Mouse (Mus musculus) limb, embryonic 14.5 days (tissue): ENCODE measurements around the gene Nr2e3. TPM values are rescaled to one million over a fixed set of nuclear protein-coding genes. Genes with fewer than 3 reads are reported as not detected.

Experiments
- ATAC-seq: fragments of 200-750 bp; cut with Nextera tagmentation; 2 replicates; pipeline ENCODE4 v1.8.0; 2017; ENCODE audit warnings: low read depth, moderate number of reproducible peaks, moderate TSS enrichment; ENCODE audit not compliant: low FRiP score
- DNase-seq: peaks from one replicate; pipeline ENCODE4 v3.0.0-alpha.2; 2015; ENCODE audit warnings: low spot score
- H3K27ac ChIP-seq: fragments of 300-500 bp; sonication (generic); replicated peaks from 2 replicates; pipeline ENCODE4 v1.5.1; 2014; ENCODE audit warnings: low read depth, mild to moderate bottlenecking, low read length, moderate library complexity, mixed read lengths
- H3K27me3 ChIP-seq: fragments of 300-500 bp; sonication (generic); 2 replicates; pipeline ENCODE4 v1.6.1; 2014; ENCODE audit warnings: low read length, mixed read lengths; ENCODE audit not compliant: control insufficient read depth, insufficient read depth
- H3K36me3 ChIP-seq: fragments of 300-500 bp; sonication (generic); 2 replicates; pipeline ENCODE4 v1.6.1; 2014; ENCODE audit warnings: mild to moderate bottlenecking, low read length, moderate library complexity, mixed read lengths; ENCODE audit not compliant: control insufficient read depth, insufficient read depth
- H3K4me1 ChIP-seq: fragments of 300-500 bp; sonication (generic); 2 replicates; pipeline ENCODE4 v1.6.1; 2014; ENCODE audit warnings: antibody characterized with exemption, low read length, mixed read lengths; ENCODE audit not compliant: control insufficient read depth, insufficient read depth
- H3K4me2 ChIP-seq: fragments of 300-500 bp; sonication (generic); replicated peaks from 2 replicates; pipeline ENCODE4 v1.6.1; 2014; ENCODE audit warnings: low read depth, mild to moderate bottlenecking, low read length, moderate library complexity; ENCODE audit not compliant: severe bottlenecking
- H3K4me3 ChIP-seq: fragments of 300-500 bp; sonication (generic); replicated peaks from 2 replicates; pipeline ENCODE4 v1.5.1; 2014; ENCODE audit warnings: low read length
- H3K9ac ChIP-seq: fragments of 300-500 bp; sonication (generic); 2 replicates; pipeline ENCODE4 v1.6.1; 2014; ENCODE audit warnings: mild to moderate bottlenecking, low read depth, low read length, moderate library complexity; ENCODE audit not compliant: severe bottlenecking
- H3K9me3 ChIP-seq: fragments of 300-500 bp; sonication (generic); 2 replicates; pipeline ENCODE4 v1.6.1; 2016; ENCODE audit warnings: low read length; ENCODE audit not compliant: control insufficient read depth
- POLR2A ChIP-seq: fragments of 200-500 bp; IDR thresholded peaks from 2 replicates; pipeline ENCODE4 v1.8.0; 2012; ENCODE audit warnings: inconsistent platforms, mild to moderate bottlenecking, moderate library complexity, borderline replicate concordance; ENCODE audit not compliant: insufficient read depth, insufficient read length; ENCODE audit errors: extremely low read depth
- WGBS: fragments of 180-500 bp; shearing (Covaris S2); extraction: QIAGEN DNeasy Blood & Tissue Kit; methylation state at CpG from one replicate; pipeline ENCODE4 v1.1.7; 2014; 5-methylcytosine and 5-hydroxymethylcytosine counted together
- polyA plus RNA-seq, 2 experiments: library from polyadenylated mRNA; depleted of rRNA in 1 of 2; stranded (reverse) in 1 of 2; unstranded in 1 of 2; fragments of >200 nt; fragmentation: Nextera tagmentation in 1 of 2; extraction: Ambion mirVana in 1 of 2; gene quantifications; 2 replicates each; pipeline versions ENCODE4 v1.2.1 to v1.2.3; 2012 to 2014

Nr2e3 gene
- polyA plus RNA-seq, 2 experiments: 2.1 to 2.3 TPM

DNA sequence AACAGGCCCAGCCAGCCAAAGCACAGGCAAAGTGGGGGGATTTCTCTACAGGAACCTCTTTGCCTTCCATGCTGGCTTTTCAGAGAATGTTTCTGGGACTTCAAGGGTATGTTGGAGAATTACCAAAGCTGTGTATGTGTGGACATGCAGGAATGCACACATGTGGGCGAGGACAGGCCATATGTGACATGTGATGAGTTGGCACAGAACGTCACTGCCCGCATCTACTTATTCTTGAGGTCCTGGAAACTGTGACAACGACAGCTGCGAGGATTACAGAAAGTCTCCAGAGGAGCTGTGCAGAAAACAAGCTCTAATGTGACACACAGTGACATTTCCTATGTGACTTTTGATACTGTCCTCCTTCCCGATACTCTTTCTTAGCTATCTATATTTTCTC, 4.8 kb downstream of the Nr2e3 start:
- Histone ChIP-seq H3K4me2 (no peak overlapping the region), H3K27ac (peak overlapping the region; percentile 27), H3K9ac (no peak overlapping the region), H3K4me1 (0 out of 2 replicates have a peak, but pooled peaks cover 3% of the 10 kb centered on the region), H3K9me3 (no peaks in the 10 kb centered on the region), H3K4me3 (no peak overlapping the region), H3K36me3 (no peaks in the 10 kb centered on the region), H3K27me3 (no peaks in the 10 kb centered on the region)
- peak; percentile 35; the same call in 1 of the 2 replicates for ATAC-seq
- 55% methylated on average over 6 of the region's 6 CpGs for WGBS
- TF ChIP-seq POLR2A: no peak
- DNase-seq: no peak

DNA sequence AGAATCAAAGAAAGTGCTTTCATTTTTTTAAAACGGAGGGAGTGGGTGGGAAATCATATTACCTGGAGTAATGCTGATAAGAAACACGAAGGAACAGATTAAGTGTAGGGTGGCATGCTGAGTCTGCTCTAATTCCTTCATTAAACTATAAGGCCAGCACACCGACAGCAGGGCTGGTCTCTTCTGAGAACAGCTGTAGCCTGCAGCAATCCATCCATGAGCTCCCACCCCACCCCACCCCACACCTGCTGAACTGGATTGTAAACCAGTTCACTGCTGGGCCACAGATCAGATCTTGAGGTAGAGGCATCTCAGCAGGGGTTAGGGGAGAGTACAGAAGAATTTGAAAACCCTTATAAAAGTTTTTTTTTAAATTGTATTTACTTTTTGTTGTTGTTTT, 5.3 kb downstream of the Nr2e3 start:
- no peak overlapping the region for H3K9ac ChIP-seq
- no peaks in the 10 kb centered on the region for H3K9me3 ChIP-seq
- DNase-seq (no peak), ATAC-seq (peak; percentile 45; the same call in 1 of the 2 replicates)
- H3K27me3 ChIP-seq: no peaks in the 10 kb centered on the region
- H3K4me3 ChIP-seq: no peak overlapping the region
- peak overlapping the region; percentile 27 for H3K27ac ChIP-seq
- H3K36me3 ChIP-seq: no peaks in the 10 kb centered on the region
- WGBS: 21% methylated on average over 3 of the region's 3 CpGs
- TF ChIP-seq POLR2A: no peak
- H3K4me2 ChIP-seq: no peak overlapping the region
- 0 out of 2 replicates have a peak, but pooled peaks cover 3% of the 10 kb centered on the region for H3K4me1 ChIP-seq

DNA sequence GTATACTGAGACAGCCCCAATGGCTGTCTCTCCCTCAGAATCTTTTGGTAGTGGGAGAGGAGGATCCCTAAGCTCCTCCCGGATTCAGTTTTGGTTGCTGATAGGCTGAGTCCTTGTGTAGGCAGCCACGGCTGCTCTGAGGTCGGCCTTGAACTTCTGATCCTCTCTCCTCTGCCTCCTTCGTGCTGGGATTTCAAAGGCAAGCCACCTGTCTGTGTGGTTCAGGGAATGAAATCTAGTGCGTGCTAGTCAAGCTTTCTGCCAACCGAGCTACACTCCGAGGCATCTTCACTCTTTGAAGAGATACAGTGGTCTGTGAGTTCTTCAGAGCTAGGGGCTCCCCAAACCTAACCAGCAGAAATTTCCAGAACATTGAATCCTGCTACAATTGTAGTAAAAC, 6.9 kb downstream of the Nr2e3 start:
- DNase-seq: no peak
- no peaks in the 10 kb centered on the region for H3K9me3 ChIP-seq
- H3K4me1 ChIP-seq: 0 out of 2 replicates have a peak, but pooled peaks cover 3% of the 10 kb centered on the region
- H3K36me3 ChIP-seq: no peaks in the 10 kb centered on the region
- 77% methylated on average over 7 of the region's 7 CpGs for WGBS
- no peak for TF ChIP-seq POLR2A
- H3K27me3 ChIP-seq: no peaks in the 10 kb centered on the region
- H3K4me3 ChIP-seq: no peak overlapping the region
- no peak overlapping the region for H3K4me2 ChIP-seq
- ATAC-seq: no peak
- no peak overlapping the region for H3K9ac ChIP-seq
- H3K27ac ChIP-seq: no peak overlapping the region

DNA sequence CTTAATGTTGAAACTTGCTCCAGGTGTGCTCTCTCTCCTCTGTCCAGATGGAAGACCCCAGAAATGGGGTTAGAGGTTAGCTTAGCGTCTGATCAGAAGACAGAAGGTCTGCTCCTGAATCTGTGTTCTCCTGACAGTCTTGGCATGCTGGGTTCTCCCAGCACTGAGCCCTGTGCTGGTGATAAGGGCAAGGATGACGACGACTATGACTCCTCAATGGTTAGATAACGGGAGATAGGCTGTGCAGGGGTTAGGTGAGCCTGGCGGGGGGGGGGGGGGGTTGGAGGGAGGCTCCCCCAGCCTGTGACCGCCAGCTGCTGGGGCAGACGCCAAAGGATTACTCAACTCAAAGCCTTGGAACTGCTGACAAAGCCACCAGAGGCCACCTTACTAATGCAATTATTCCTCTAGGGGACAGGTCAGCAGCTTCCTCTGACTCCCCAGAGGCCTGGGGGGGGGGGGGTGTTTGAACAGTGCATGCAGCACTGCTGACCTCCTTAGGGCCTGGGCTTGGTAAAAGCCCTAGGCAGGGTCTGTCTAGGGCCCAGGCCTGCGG, 7.9 kb downstream of the Nr2e3 start:
- Histone ChIP-seq H3K9ac (no peak overlapping the region), H3K4me2 (no peak overlapping the region), H3K4me1 (0 out of 2 replicates have a peak, but pooled peaks cover 3% of the 10 kb centered on the region), H3K4me3 (no peak overlapping the region), H3K36me3 (no peaks in the 10 kb centered on the region), H3K27ac (no peak overlapping the region), H3K27me3 (no peaks in the 10 kb centered on the region), H3K9me3 (no peaks in the 10 kb centered on the region)
- no peak for TF ChIP-seq POLR2A
- 59% methylated on average over 8 of the region's 8 CpGs for WGBS
- ATAC-seq (no peak), DNase-seq (no peak)

DNA sequence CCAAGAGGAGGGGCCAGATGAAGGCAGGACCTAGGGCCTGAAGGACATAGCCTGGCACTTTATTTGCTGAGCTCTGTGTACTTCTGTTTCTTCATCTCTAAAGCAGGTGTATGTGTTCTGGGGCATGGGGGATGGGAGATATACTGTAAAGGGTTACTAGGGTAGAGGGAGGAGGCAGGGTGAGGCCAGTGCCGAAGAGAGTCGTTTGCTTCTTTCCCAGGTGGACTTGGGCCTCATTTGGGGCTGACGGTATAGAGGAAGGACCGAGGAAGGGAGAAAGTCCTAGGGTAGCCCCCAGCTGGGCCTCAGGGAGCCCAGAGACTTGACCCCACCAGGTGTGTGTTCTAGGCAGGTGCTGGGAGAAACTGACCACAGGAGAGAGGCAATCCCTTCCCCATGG, 8.5 kb downstream of the Nr2e3 start:
- Histone ChIP-seq H3K27ac (no peak overlapping the region), H3K9me3 (no peaks in the 10 kb centered on the region), H3K4me2 (no peak overlapping the region), H3K4me3 (no peak overlapping the region), H3K27me3 (no peaks in the 10 kb centered on the region), H3K4me1 (0 out of 2 replicates have a peak, but pooled peaks cover 3% of the 10 kb centered on the region), H3K9ac (no peak overlapping the region), H3K36me3 (no peaks in the 10 kb centered on the region)
- 63% methylated on average over 4 of the region's 4 CpGs for WGBS
- DNase-seq (no peak), ATAC-seq (no peak)
- TF ChIP-seq POLR2A: no peak
